Mouse (Mus musculus): ENCODE data around the gene Denr. TPM values are rescaled to one million over a fixed set of nuclear protein-coding genes. Genes with fewer than 3 reads are reported as not detected.

Gene Denr
- total RNA-seq, 1 experiment from 2014 or later = 27.9 TPM

- no peak for ATAC-seq (ENCODE audit: extremely low read depth, insufficient number of reproducible peaks, low FRiP score, poor library complexity, severe bottlenecking)
Measured at GRCm38 (mm10) chr5:123904059-123904672, 2.8 kb upstream of the Denr start.

DNA sequence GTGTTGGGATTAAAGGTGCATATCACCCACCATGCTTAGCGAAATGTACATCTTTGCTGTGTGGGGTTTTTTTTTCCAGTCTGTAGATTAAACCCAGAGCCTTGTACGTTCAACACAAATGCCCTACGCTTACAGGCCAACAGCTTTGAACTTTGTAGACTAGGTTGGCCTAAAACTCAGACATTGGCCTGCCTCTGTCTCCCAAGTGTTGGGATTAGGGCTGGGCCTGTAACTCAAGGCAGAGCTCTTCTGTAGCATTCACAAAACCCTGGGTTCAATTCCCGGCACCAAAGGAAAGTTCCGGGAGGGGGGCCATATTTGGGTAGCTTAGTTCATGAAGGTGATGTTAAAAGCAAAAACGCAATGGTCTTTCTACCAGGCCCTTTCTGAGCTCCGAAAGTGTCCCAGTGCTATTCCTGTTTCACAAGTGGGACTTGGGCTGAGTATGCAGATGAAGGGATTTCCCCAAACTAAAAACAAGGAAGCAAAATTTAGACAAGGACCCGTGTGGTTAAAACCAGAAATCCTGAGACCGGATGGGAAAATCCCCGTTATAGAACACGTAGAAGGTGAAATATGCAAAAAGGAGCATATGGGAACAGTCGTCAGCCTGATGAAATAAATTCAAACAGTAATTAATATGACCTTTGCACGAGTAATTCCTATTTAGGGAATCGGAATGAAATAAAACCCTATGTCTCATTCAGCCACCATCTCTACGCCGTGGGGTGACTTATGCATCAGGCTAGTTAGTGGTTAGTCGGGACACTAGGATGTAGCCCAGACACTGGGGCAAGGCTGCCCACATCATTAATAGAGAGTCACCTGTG, 614 bp upstream of the Denr start:
- no peak for ATAC-seq (ENCODE audit: extremely low read depth, insufficient number of reproducible peaks, low FRiP score, poor library complexity, severe bottlenecking)

DNA sequence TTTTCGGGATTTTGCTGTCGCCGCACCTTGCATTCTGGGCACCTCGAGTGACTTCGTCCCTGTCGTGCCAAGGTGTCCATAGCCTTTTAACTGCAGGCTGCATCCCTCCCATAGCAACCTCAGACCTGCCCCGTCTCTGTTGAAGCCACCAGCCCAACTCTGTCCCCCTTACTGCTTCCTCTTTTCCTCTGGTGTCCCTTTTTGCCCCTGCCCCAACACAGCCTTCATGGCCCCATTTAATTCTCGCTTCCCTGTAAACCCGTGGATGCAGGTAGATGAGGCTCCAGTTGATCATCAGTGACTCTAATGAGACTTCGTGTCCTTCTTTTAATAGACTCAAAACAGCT, 629 bp downstream of the Denr start:
- ATAC-seq (ENCODE audit: extremely low read depth, insufficient number of reproducible peaks, low FRiP score, poor library complexity, severe bottlenecking) = no peak

DNA sequence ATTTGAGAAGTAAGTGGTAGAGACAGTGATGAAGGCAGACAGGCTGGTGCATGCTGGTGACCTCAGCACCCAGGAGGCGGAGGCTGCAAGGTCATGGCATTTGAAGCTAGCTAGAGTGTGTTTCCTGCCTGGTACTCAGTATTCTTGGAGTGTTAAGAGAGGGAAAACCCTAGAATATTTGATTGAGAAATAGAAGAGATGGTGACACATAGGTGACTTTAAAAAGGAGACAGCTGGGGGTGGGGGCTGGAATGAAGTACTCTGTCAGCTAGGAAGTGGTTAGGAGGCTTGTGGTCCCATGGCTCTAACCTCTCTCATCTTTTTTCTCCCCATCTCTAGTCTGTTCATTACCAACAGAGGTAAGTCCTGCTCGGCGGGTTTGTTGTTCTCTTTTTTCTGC, 7.9 kb downstream of the Denr start:
- 0 out of 2 replicates have a peak, but pooled peaks have one; percentile 26 for ATAC-seq (ENCODE audit: extremely low read depth, insufficient number of reproducible peaks, low FRiP score, poor library complexity, severe bottlenecking)

DNA sequence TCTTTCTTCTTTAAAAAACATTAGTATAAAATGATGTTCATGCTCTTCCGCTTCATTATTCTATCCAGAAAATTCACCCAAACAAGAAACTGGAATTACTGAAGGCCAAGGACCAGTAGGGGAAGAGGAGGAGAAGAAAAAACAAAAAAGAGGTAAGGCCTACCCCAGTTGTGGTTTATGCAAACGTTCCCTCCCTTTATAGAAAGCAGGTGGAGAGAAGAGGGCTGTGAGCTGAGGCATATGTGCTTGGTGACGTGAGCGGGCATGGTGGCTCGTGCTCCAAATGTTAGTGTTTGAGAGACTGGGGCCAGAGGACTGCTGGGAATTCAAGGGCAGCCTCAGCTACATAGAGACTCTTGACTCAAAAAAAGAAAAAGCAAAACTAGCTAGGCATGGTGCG, 15.1 kb downstream of the Denr start:
- ATAC-seq (ENCODE audit: extremely low read depth, insufficient number of reproducible peaks, low FRiP score, poor library complexity, severe bottlenecking) = no peak

GRCm38 (mm10) chr5:123927118-123927517, 20.1 kb downstream of the Denr start, which contains the start of gene Gm43518:
Gene Gm43518 (plus strand): TSS chr5:123927418.
- no peak for ATAC-seq (ENCODE audit: extremely low read depth, insufficient number of reproducible peaks, low FRiP score, poor library complexity, severe bottlenecking)

DNA sequence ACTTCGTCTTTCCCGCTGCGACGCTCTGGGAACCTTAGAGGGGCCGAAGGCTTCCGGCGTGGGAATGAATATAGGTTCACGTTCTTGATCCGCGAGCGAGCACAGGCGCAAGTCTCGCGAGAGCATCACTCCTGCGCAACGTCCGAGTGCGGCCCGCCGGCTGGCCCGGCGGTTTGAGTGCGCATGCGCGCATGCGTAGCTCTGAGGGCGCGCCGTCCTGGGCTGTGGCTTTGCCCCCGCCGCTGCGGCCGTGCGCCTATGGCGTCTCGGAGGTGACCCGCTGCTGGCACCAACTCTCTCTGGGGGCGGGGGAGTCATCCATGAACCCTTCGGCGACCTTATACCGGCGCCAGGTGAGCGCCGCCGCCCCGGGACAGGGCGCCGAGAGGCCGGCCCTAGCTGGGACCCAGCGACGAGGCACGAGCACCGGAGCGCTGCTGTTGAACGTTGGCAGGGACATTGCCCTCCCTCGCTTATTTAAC, 23.6 kb downstream of the Denr start, which contains the start of gene Ccdc62:
Ccdc62 (plus strand) TSS at position 172 of the 482 bp plus-strand sequence.
- peak; percentile 85 for ATAC-seq (ENCODE audit: extremely low read depth, insufficient number of reproducible peaks, low FRiP score, poor library complexity, severe bottlenecking)

- no peak for ATAC-seq (ENCODE audit: extremely low read depth, insufficient number of reproducible peaks, low FRiP score, poor library complexity, severe bottlenecking)
Measured at GRCm38 (mm10) chr5:123931131-123931530, 24.2 kb downstream of the Denr start.

DNA sequence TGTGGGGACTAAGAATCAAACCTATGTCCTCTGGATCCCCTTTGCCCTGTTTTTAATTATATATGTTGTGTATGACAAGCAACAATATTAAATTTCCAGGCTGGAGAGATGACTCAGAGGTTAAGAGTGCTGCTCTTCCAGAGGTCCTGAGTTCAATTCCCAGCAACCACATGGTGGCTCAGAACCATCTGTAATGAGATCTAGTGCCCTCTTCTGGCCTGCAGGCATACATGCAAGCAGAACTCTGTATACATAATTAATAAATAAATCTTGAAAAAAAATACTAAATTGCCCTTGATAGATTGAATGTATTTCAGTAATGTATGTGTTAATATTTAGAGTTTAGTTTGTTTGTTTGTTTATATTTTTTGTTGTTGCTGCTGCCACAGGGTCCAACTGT, 26.0 kb downstream of the Denr start:
- no peak for ATAC-seq (ENCODE audit: extremely low read depth, insufficient number of reproducible peaks, low FRiP score, poor library complexity, severe bottlenecking)

GRCm38 (mm10) chr5:123933556-123933955, 26.6 kb downstream of the Denr start:
- ATAC-seq (ENCODE audit: extremely low read depth, insufficient number of reproducible peaks, low FRiP score, poor library complexity, severe bottlenecking) = no peak

- ATAC-seq (ENCODE audit: extremely low read depth, insufficient number of reproducible peaks, low FRiP score, poor library complexity, severe bottlenecking) = no peak
Measured at GRCm38 (mm10) chr5:123933957-123934591, 27.1 kb downstream of the Denr start.

- no peak for ATAC-seq (ENCODE audit: extremely low read depth, insufficient number of reproducible peaks, low FRiP score, poor library complexity, severe bottlenecking)
Measured at GRCm38 (mm10) chr5:123935931-123936330, 29.0 kb downstream of the Denr start.

- ATAC-seq (ENCODE audit: extremely low read depth, insufficient number of reproducible peaks, low FRiP score, poor library complexity, severe bottlenecking) = no peak
Measured at GRCm38 (mm10) chr5:123938479-123938878, 31.5 kb downstream of the Denr start.

DNA sequence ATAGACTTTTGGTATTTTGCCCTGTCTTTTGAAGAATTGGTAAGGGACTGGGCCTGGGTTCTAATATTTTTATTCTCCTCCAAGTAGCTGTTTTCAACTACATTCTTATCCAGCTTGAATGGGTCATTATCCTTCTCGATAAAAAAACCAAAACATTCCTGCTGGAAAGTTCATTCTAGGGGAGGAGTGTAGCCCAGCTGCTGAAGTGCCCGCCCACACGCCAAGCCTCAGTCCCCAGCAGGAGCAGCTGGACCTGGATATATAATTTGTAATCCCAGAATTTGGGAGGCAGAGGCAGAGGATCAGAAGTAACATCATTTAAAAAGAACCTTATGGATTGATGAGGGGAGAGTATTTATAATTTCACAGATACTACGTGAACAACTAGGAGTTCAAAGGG, 39.6 kb downstream of the Denr start:
- no peak for ATAC-seq (ENCODE audit: extremely low read depth, insufficient number of reproducible peaks, low FRiP score, poor library complexity, severe bottlenecking)

DNA sequence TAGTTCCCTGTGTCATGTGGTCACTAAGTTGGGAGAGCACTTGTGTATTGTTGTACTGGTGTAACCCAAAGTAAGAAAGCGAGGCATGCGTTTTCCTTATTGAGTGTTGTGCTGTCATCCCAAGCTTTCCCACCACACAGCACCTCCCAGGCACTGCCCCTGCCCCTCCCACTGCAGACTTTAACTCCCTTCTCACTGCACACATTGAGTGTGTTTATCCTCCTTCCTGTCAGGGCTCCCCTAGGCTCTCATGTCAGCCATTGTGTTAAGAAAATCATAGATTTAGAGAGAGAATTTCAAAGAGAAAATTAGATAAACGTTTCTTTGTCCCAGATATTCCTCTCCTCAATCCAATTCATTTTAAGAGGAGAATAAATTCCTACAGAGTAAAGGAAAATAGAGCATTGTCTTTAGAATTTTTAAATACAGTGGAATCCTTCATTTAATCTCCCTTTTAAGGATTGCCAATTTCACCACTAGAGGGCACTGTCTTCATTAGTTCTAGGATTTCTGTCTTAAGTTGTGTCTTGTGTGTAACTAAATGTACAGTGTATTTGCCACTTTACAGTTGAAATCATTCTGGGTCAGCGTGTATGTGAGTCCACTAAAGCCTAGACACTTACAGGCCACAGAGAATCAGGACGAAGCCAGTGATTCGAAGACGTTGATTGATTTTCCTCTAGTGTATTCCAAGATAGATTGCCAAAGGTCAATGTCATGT, 40.2 kb downstream of the Denr start:
- peak; percentile 75 for ATAC-seq (ENCODE audit: extremely low read depth, insufficient number of reproducible peaks, low FRiP score, poor library complexity, severe bottlenecking)

DNA sequence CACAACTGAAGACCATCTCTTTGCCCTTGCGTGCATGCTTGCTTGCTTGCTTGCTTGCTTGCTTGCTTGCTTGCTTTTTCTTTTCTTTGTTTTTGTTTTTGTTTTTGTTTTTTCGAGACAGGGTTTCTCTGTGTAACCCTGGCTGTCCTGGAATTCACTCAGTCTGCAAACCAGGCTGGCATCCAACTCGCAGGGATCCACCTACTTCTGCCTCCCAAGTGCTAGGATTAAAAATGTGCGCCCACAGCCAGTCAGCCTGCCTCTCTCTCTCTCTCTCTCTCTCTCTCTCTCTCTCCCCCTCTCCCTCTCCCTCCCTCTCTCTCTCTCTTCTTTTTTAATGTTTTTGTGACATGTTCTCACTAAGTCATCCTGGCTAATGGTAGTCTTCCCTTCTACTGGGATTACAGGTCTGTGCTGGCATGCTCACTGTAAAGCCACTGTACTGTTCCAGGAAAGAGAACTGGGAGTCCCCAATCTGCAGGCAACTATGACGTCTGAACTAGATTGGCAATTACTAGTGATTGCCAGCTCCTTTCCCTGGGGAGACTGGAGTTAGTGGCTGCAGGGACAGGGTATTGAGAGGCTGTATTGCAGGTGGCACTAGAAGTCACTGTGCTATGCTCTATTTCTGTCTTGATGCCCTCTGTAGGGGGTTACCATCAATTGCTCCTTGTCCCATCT, 45.5 kb downstream of the Denr start:
- no peak for ATAC-seq (ENCODE audit: extremely low read depth, insufficient number of reproducible peaks, low FRiP score, poor library complexity, severe bottlenecking)

DNA sequence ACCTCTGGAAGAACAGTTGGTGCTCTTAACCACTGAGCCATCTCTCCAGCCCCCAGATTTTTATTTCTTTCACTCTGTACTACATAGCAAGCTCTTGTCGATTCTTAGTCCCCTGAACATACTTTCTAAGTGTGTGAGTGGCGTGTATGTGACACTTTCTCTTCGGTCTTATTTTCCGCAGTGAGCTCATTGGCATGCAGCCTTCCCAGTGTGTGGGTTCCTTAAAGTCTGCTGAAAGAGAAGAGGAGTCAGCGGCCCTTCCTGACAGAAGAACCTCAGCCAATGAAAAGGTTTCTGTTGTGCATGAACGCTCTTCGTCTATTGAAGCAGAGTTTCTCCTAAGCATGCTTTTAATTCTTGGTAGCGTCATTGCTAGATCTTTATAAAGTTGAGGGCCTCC, 50.2 kb downstream of the Denr start:
- ATAC-seq (ENCODE audit: extremely low read depth, insufficient number of reproducible peaks, low FRiP score, poor library complexity, severe bottlenecking) = no peak

DNA sequence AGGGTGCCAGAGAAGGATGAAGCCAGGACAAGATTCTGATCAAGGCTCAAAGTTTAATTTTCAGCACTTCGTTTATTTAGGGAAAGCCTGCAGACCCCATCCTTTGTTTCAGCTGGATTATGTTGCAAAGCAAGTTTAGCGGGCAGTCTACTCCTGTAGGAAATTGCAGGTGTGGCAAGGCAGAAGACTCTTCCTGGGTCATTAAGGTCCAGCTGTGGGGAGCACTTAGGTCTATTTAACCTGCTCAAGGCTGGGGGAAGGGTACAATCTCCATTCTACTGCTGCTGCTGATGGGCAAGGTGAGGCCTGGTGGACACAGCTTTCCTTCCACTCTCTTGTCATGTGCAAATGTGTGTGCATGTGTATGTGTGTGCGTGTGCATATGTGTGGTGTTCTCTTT, 52.0 kb downstream of the Denr start:
- ATAC-seq (ENCODE audit: extremely low read depth, insufficient number of reproducible peaks, low FRiP score, poor library complexity, severe bottlenecking) = no peak

DNA sequence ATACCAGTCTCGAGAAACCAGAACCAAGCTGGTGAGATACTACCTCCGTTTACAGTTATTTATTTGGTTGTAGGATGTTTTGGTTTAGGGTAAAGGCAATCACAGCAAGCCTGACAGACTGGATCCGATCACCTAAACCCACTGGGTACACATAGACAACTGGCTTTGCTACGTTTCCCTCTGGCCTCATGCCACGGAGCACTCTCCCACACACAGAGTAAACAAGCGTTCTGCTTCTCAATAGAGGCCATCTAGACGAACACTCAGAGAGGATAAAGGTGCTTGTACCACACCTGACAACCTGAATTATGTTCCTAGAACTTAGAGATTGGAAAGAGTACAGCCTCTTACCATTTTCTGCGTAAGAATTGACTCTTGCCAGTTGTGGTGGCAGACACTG, 53.2 kb downstream of the Denr start:
- no peak for ATAC-seq (ENCODE audit: extremely low read depth, insufficient number of reproducible peaks, low FRiP score, poor library complexity, severe bottlenecking)

All from neutrophil, adult 5-6 weeks (primary cell).